Mouse (Mus musculus) ES-E14 (cell line): ENCODE measurements at regions not wholly inside any gene's neighbourhood (a gene's known extent, or its start where the extent isn't known, plus 50 kb on each side); places are given as distances from the start of the nearest gene placed in this dataset.
A peak's percentile ranks its signal among the peaks of the same experiment; 100 is the strongest.
"Not testable (repeated sequence)": the region's sequence is repeated elsewhere in the genome, so short reads cannot be mapped to it uniquely, and the experiment has no call there.

Source experiments
- DNase-seq: peaks from one replicate; pipeline ENCODE4 v3.0.0-alpha.2; 2013; ENCODE audit warnings: low read depth, low spot score
- H3K27ac ChIP-seq: 2 replicates; pipeline ENCODE4 v1.5.1; 2012; ENCODE audit warnings: low read depth, mild to moderate bottlenecking, low read length, moderate library complexity, mixed read lengths; ENCODE audit not compliant: poor library complexity, insufficient read depth, severe bottlenecking
- H3K36me3 ChIP-seq: 2 replicates; pipeline ENCODE4 v1.6.1; 2012; ENCODE audit warnings: mild to moderate bottlenecking, low read length, moderate library complexity, mixed read lengths; ENCODE audit not compliant: control insufficient read depth, poor library complexity, insufficient read depth, severe bottlenecking
- H3K4me1 ChIP-seq, 2 experiments: fragments of 150-350 bp in 1 of 2; sonication (generic) in 1 of 2; 2 replicates each; pipeline ENCODE4 v1.6.1; 2012; ENCODE audit warnings: low read length in 2 of 2, mild to moderate bottlenecking in 1 of 2, mixed read lengths in 1 of 2; ENCODE audit not compliant: control insufficient read depth in 2 of 2, insufficient read depth in 2 of 2, poor library complexity in 1 of 2
- H3K4me3 ChIP-seq, 2 experiments: fragments of 150-350 bp in 1 of 2; sonication (generic) in 1 of 2; 2 replicates each; pipeline ENCODE4 v1.5.1; 2012; ENCODE audit warnings: low read length in 2 of 2, low read depth in 1 of 2, mild to moderate bottlenecking in 1 of 2, mixed read lengths in 1 of 2; ENCODE audit not compliant: insufficient read depth in 1 of 2, poor library complexity in 1 of 2, severe bottlenecking in 1 of 2
- H3K9ac ChIP-seq: 2 replicates; pipeline ENCODE4 v1.6.1; 2012; ENCODE audit warnings: low read depth, mild to moderate bottlenecking, low read length, mixed read lengths; ENCODE audit not compliant: poor library complexity, insufficient read depth, severe bottlenecking
- H3K9me3 ChIP-seq: fragments of 150-350 bp; sonication (generic); 2 replicates; pipeline ENCODE4 v1.6.1; 2012; ENCODE audit warnings: low read depth, mild to moderate bottlenecking, low read length; ENCODE audit not compliant: control insufficient read depth, insufficient read depth
- CHD2 ChIP-seq: IDR thresholded peaks from 2 replicates; pipeline ENCODE4 v1.6.1; 2014; ENCODE audit warnings: mild to moderate bottlenecking, low read depth, low read length, inconsistent platforms
- HCFC1 ChIP-seq: IDR thresholded peaks from 2 replicates; pipeline ENCODE4 v1.6.1; 2012; ENCODE audit warnings: low read length, inconsistent platforms, borderline replicate concordance; ENCODE audit not compliant: insufficient read depth
- MAFK ChIP-seq: IDR thresholded peaks from 2 replicates; pipeline ENCODE4 v1.6.1; 2014; ENCODE audit warnings: mild to moderate bottlenecking, low read depth, low read length, inconsistent platforms; ENCODE audit not compliant: insufficient read depth
- ZC3H11A ChIP-seq: IDR thresholded peaks from 2 replicates; pipeline ENCODE4 v1.6.1; 2012; ENCODE audit warnings: low read depth, mild to moderate bottlenecking, inconsistent platforms, low read length, borderline replicate concordance
- ZNF384 ChIP-seq: IDR thresholded peaks from 2 replicates; pipeline ENCODE4 v1.6.1; 2012; ENCODE audit warnings: low read depth, low read length, inconsistent platforms
- in situ Hi-C, 2 experiments: fragments of 600-800 bp; cut with MboI; formaldehyde crosslinking; loops; one replicate each; pipeline ENCODE4 v1.15.1; 2025; ENCODE audit warnings: low sequenced_read_pairs in 2 of 2, inconsistent platforms in 1 of 2; ENCODE audit not compliant: unreplicated experiment in 2 of 2

DNA sequence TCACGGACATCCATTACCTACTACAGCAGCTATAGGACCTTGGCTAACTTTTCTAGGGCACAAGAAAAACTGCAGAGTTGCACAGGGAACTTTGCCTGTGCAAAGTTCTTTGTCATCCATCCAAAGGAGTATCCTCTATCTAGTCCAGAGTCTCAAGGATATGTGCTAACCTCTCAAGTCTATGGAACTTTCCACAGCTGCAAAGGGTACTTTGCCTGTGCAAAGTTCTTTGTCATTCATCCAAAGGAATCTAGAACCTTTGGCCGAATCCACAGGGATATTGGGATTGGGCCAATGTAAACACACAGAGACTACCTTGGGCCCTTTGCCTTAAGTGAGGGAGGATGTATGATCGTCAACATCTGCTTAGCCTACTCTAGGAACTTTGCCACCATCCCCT, 163.3 kb downstream of the Il13ra2 start:
- in situ Hi-C loops = no loop called here
- Histone ChIP-seq H3K4me3 (no peak overlapping the region), H3K9me3 (no peaks in the 10 kb centered on the region), H3K36me3 (no peaks in the 10 kb centered on the region), H3K27ac (no peak overlapping the region), H3K4me1 (no peaks in the 10 kb centered on the region), H3K9ac (no peak overlapping the region)
- no peak for TF ChIP-seq ZC3H11A
- TF ChIP-seq MAFK = no peak
- TF ChIP-seq ZNF384 = no peak
- TF ChIP-seq HCFC1 = no peak
- no peak for TF ChIP-seq CHD2
- no peak for DNase-seq

DNA sequence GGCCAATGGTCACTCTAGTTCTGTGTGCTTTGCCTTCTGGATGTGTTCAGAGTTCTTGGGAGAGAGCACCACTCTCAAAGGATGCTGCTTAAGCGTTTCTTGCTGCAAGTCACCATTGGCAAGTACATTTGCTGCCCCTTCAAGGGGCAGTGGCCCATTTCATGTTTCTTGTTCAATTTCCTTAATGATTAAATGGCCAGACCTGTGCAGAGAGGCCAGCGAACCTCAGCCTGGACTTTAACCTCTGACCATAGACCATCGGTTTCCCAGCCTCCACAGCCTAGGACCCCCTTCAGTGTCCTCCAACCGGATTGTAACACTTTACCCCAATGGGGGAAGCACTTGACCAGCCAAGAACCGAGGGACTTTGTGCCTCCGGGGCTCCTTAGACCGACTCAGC, 169.9 kb downstream of the Il13ra2 start:
- no peak overlapping the region for H3K4me3 ChIP-seq
- H3K4me1 ChIP-seq = no peaks in the 10 kb centered on the region
- in situ Hi-C loops = no loop called here
- TF ChIP-seq MAFK = no peak
- no peak for TF ChIP-seq ZNF384
- no peak for TF ChIP-seq ZC3H11A
- no peak for TF ChIP-seq CHD2
- no peak for TF ChIP-seq HCFC1
- no peak for DNase-seq
- no peak overlapping the region for H3K27ac ChIP-seq
- no peaks in the 10 kb centered on the region for H3K36me3 ChIP-seq
- no peaks in the 10 kb centered on the region for H3K9me3 ChIP-seq
- H3K9ac ChIP-seq = no peak overlapping the region

GRCm38 (mm10) chrX:147253617-147254016, 175.4 kb downstream of the Il13ra2 start:
- H3K36me3 ChIP-seq, H3K9ac ChIP-seq, H3K4me3 ChIP-seq, H3K4me1 ChIP-seq, in situ Hi-C loops, H3K27ac ChIP-seq, H3K9me3 ChIP-seq: not testable (repeated sequence)
- peak; percentile 40 for DNase-seq
